Mouse (Mus musculus) C2C12 (cell line): ENCODE results near the gene Tada2b. TPM values are rescaled to one million over a fixed set of nuclear protein-coding genes. Genes with fewer than 3 reads are reported as not detected.

Experiments
- H3K27me3 ChIP-seq: one replicate; pipeline ENCODE4 v1.6.1; 2011; ENCODE audit not compliant: control insufficient read depth, insufficient read depth, insufficient read length
- H3K36me3 ChIP-seq: one replicate; pipeline ENCODE4 v1.6.1; 2011; ENCODE audit not compliant: control insufficient read depth, insufficient read depth
- H3K4me3 ChIP-seq: one replicate; pipeline ENCODE4 v1.5.1; 2011; ENCODE audit warnings: mild to moderate bottlenecking, control low read depth; ENCODE audit not compliant: poor library complexity, insufficient read depth, severe bottlenecking
- H3K79me2 ChIP-seq: one replicate; pipeline ENCODE4 v1.6.1; 2011; ENCODE audit not compliant: control insufficient read depth, insufficient read depth
- H3K79me3 ChIP-seq: one replicate; pipeline ENCODE4 v1.6.1; 2011; ENCODE audit warnings: low read depth, control low read depth
- H3ac ChIP-seq: one replicate; pipeline ENCODE3; 2011; ENCODE audit warnings: low read depth; ENCODE audit not compliant: control insufficient read depth, insufficient read length
- CEBPB ChIP-seq: IDR thresholded peaks from one replicate; pipeline ENCODE4 v1.6.1; 2011; ENCODE audit warnings: low read depth, mild to moderate bottlenecking, control low read depth, moderate library complexity
- CTCF ChIP-seq: IDR thresholded peaks from one replicate; pipeline ENCODE4 v1.5.1; 2011; ENCODE audit not compliant: control insufficient read depth, insufficient read depth, insufficient read length
- FOSL1 ChIP-seq: IDR thresholded peaks from one replicate; pipeline ENCODE4 v1.8.0; 2011; ENCODE audit warnings: mild to moderate bottlenecking, low read length; ENCODE audit not compliant: poor library complexity, insufficient read depth, severe bottlenecking
- MAX ChIP-seq: IDR thresholded peaks from one replicate; pipeline ENCODE4 v1.6.1; 2011; ENCODE audit warnings: mild to moderate bottlenecking, control low read depth
- MYOD1 ChIP-seq: IDR thresholded peaks from one replicate; pipeline ENCODE4 v1.6.1; 2011; ENCODE audit warnings: low read depth; ENCODE audit not compliant: control insufficient read depth, insufficient read length
- MYOG ChIP-seq: IDR thresholded peaks from one replicate; pipeline ENCODE4 v1.6.1; 2011; ENCODE audit not compliant: control insufficient read depth, insufficient read length; ENCODE audit errors: extremely low read depth
- USF1 ChIP-seq: IDR thresholded peaks from one replicate; pipeline ENCODE4 v1.6.1; 2011; ENCODE audit warnings: low read depth, mild to moderate bottlenecking, control low read depth, moderate library complexity
- polyA plus RNA-seq: library from polyadenylated mRNA; unstranded; fragments of >200 nt; fragmentation: generic; extraction: Trizol; gene quantifications from one replicate; pipeline ENCODE4 v1.2.1, GENCODE M21; 2012; ENCODE audit warnings: missing spikeins

Gene Tada2b
- polyA plus RNA-seq, 1 experiment, result 10.2 TPM

DNA sequence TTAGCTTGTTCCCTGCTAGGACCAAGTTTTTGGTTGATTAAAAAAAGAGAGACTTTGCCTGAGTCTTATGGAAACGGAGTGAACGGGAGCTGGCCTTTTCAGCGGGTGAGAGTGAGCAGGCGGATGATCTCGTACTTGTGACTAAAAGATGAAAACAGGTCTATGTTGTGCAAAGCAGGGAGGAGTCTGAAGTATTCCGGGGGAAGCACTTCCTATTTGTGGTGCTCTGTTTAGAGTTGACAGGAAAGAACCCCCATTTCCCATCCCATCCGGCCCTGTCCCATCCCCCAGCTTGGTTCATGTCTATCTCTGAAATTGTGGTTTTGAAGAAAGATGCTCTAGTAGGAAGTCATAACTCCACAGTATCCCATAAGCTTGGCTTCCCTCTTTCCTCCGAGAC lies 18.2 kb downstream of the Tada2b start:
- H3K36me3 ChIP-seq, result peaks cover 24% of the 10 kb centered on the region
- no peaks in the 10 kb centered on the region for H3K27me3 ChIP-seq
- H3K79me2 ChIP-seq, result peaks cover 62% of the 10 kb centered on the region

GRCm38 (mm10) chr5:36464709-36465661 lies 19.1 kb downstream of the Tada2b start, which contains the start of gene Grpel1:
Grpel1 (plus strand) TSS chr5:36464998.
- H3K36me3 ChIP-seq, result peaks cover 15% of the 10 kb centered on the region
- TF ChIP-seq MYOG, result no peak
- TF ChIP-seq FOSL1, result no peak
- TF ChIP-seq MYOD1, result no peak
- TF ChIP-seq CTCF, result no peak
- no peak for TF ChIP-seq CEBPB
- peak; percentile 42 for TF ChIP-seq MAX
- TF ChIP-seq USF1, result no peak

More for the DNA sequence above, 18.2 kb downstream of the Tada2b start:
- TF ChIP-seq MYOG, result no peak
- TF ChIP-seq USF1, result no peak
- TF ChIP-seq CTCF, result no peak
- TF ChIP-seq FOSL1, result no peak
- no peak for TF ChIP-seq MAX
- no peak for TF ChIP-seq MYOD1
- TF ChIP-seq CEBPB, result no peak
- Histone ChIP-seq H3K79me3 (peaks cover 40% of the 10 kb centered on the region), H3ac (peak overlapping the region; percentile 40), H3K4me3 (peak overlapping the region; percentile 97)

GRCm38 (mm10) chr5:36463391-36463790 lies 20.7 kb downstream of the Tada2b start:
- no peaks in the 10 kb centered on the region for H3K36me3 ChIP-seq
- H3K79me2 ChIP-seq, result peaks cover 40% of the 10 kb centered on the region
- no peak for TF ChIP-seq CTCF
- H3K79me3 ChIP-seq, result peaks cover 32% of the 10 kb centered on the region
- no peak overlapping the region for H3ac ChIP-seq
- H3K27me3 ChIP-seq, result no peaks in the 10 kb centered on the region
- H3K4me3 ChIP-seq, result no peak overlapping the region

More at GRCm38 (mm10) chr5:36464709-36465661, 19.1 kb downstream of the Tada2b start, which contains the start of gene Grpel1:
- Histone ChIP-seq H3K79me2 (peaks cover 55% of the 10 kb centered on the region), H3K27me3 (no peaks in the 10 kb centered on the region), H3K79me3 (peaks cover 40% of the 10 kb centered on the region), H3K4me3 (peak within 1 kb of the TSS; percentile 97), H3ac (peak within 1 kb of the TSS; percentile 93)

DNA sequence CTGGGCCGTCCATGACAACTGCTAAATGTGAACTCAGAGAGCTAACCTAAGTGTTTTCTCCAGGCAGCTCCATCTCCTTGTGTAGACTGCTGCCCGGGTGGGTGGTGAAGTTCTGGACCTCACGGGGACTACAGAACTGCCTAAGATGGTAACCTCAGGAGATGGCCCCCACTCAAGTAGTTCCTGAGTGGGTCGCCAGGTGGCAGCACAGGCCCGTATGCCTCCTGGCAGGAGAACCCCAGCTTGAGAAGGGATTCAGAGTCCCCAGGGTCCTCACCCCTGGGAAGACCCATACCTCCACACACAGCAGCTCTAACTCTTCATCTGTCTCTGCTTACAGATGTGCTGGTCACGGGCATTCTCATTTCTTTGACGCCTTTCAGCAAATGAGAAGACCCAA lies 21.3 kb downstream of the Tada2b start:
- Histone ChIP-seq H3K36me3 (no peaks in the 10 kb centered on the region), H3K27me3 (no peaks in the 10 kb centered on the region), H3K79me3 (peaks cover 26% of the 10 kb centered on the region), H3ac (no peak overlapping the region), H3K4me3 (no peak overlapping the region), H3K79me2 (peaks cover 34% of the 10 kb centered on the region)
- peak; percentile 79 for TF ChIP-seq CTCF
- TF ChIP-seq USF1, result no peak

DNA sequence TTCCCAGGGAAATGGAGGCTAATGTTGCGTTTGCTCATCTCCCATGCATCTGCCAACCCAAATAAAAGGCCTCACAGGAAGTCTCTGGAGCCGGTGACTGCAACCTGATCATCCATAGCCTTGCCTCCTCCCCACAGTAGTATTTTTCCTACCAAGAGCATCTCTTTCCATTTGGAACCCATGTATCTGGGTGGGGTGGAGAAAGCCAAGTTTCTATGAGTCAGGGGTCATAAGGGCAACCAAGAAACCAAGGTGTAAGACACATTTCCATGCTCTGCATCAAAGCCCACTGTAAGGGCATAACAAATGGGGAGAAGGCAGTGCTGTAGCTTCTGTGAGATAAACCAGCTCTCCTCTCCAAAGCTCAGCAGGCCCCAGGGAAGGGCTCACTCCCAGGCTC lies 22.9 kb downstream of the Tada2b start:
- Histone ChIP-seq H3ac (no peak overlapping the region), H3K27me3 (no peaks in the 10 kb centered on the region), H3K4me3 (no peak overlapping the region), H3K79me3 (peaks cover 12% of the 10 kb centered on the region), H3K79me2 (peaks cover 19% of the 10 kb centered on the region), H3K36me3 (no peaks in the 10 kb centered on the region)
- TF ChIP-seq CTCF, result no peak
- TF ChIP-seq MAX, result peak; percentile 58
- TF ChIP-seq USF1, result no peak

DNA sequence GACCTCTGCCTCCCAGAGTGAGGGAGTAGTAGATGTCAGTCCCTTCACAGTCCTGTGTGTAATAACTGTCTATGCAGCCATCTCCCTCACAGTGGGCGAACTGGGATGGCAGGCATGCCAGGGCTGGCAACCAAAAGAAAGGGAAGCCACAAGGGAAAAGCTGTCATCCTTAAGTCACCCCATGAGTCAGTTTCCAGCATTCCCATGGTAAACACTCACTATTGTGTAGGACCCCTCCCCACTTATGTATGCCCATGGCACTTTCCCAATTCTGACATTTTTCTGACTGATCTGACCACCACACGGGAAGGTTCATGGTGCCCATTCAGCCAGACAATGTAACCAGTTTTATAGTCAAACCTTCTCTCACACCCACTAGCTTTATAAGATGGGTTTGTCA lies 23.4 kb downstream of the Tada2b start:
- no peak for TF ChIP-seq MYOD1
- no peak for TF ChIP-seq MYOG
- no peak for TF ChIP-seq CTCF
- TF ChIP-seq FOSL1, result no peak
- no peak for TF ChIP-seq MAX
- TF ChIP-seq CEBPB, result no peak
- TF ChIP-seq USF1, result no peak
- Histone ChIP-seq H3K36me3 (no peaks in the 10 kb centered on the region), H3ac (peak overlapping the region; percentile 0), H3K79me3 (peaks cover 7% of the 10 kb centered on the region), H3K79me2 (peaks cover 13% of the 10 kb centered on the region), H3K4me3 (no peak overlapping the region), H3K27me3 (no peaks in the 10 kb centered on the region)
